Mouse (Mus musculus) limb, embryonic 14.5 days (tissue): Measurements from ENCODE around the gene Repin1. TPM values are rescaled to one million over a fixed set of nuclear protein-coding genes. Genes with fewer than 3 reads are reported as not detected.

Source experiments
- ATAC-seq: fragments of 200-750 bp; cut with Nextera tagmentation; 2 replicates; pipeline ENCODE4 v1.8.0; 2017; ENCODE audit warnings: low read depth, moderate number of reproducible peaks, moderate TSS enrichment; ENCODE audit not compliant: low FRiP score
- DNase-seq: peaks from one replicate; pipeline ENCODE4 v3.0.0-alpha.2; 2015; ENCODE audit warnings: low spot score
- H3K27ac ChIP-seq: fragments of 300-500 bp; sonication (generic); replicated peaks from 2 replicates; pipeline ENCODE4 v1.5.1; 2014; ENCODE audit warnings: low read depth, mild to moderate bottlenecking, low read length, moderate library complexity, mixed read lengths
- H3K27me3 ChIP-seq: fragments of 300-500 bp; sonication (generic); 2 replicates; pipeline ENCODE4 v1.6.1; 2014; ENCODE audit warnings: low read length, mixed read lengths; ENCODE audit not compliant: control insufficient read depth, insufficient read depth
- H3K36me3 ChIP-seq: fragments of 300-500 bp; sonication (generic); 2 replicates; pipeline ENCODE4 v1.6.1; 2014; ENCODE audit warnings: mild to moderate bottlenecking, low read length, moderate library complexity, mixed read lengths; ENCODE audit not compliant: control insufficient read depth, insufficient read depth
- H3K4me1 ChIP-seq: fragments of 300-500 bp; sonication (generic); 2 replicates; pipeline ENCODE4 v1.6.1; 2014; ENCODE audit warnings: antibody characterized with exemption, low read length, mixed read lengths; ENCODE audit not compliant: control insufficient read depth, insufficient read depth
- H3K4me2 ChIP-seq: fragments of 300-500 bp; sonication (generic); replicated peaks from 2 replicates; pipeline ENCODE4 v1.6.1; 2014; ENCODE audit warnings: low read depth, mild to moderate bottlenecking, low read length, moderate library complexity; ENCODE audit not compliant: severe bottlenecking
- H3K4me3 ChIP-seq: fragments of 300-500 bp; sonication (generic); replicated peaks from 2 replicates; pipeline ENCODE4 v1.5.1; 2014; ENCODE audit warnings: low read length
- H3K9ac ChIP-seq: fragments of 300-500 bp; sonication (generic); 2 replicates; pipeline ENCODE4 v1.6.1; 2014; ENCODE audit warnings: mild to moderate bottlenecking, low read depth, low read length, moderate library complexity; ENCODE audit not compliant: severe bottlenecking
- H3K9me3 ChIP-seq: fragments of 300-500 bp; sonication (generic); 2 replicates; pipeline ENCODE4 v1.6.1; 2016; ENCODE audit warnings: low read length; ENCODE audit not compliant: control insufficient read depth
- POLR2A ChIP-seq: fragments of 200-500 bp; IDR thresholded peaks from 2 replicates; pipeline ENCODE4 v1.8.0; 2012; ENCODE audit warnings: inconsistent platforms, mild to moderate bottlenecking, moderate library complexity, borderline replicate concordance; ENCODE audit not compliant: insufficient read depth, insufficient read length; ENCODE audit errors: extremely low read depth
- WGBS: fragments of 180-500 bp; shearing (Covaris S2); extraction: QIAGEN DNeasy Blood & Tissue Kit; methylation state at CpG from one replicate; pipeline ENCODE4 v1.1.7; 2014; 5-methylcytosine and 5-hydroxymethylcytosine counted together
- polyA plus RNA-seq, 2 experiments: library from polyadenylated mRNA; depleted of rRNA in 1 of 2; stranded (reverse) in 1 of 2; unstranded in 1 of 2; fragments of >200 nt; fragmentation: Nextera tagmentation in 1 of 2; extraction: Ambion mirVana in 1 of 2; gene quantifications; 2 replicates each; pipeline versions ENCODE4 v1.2.1 to v1.2.3; 2012 to 2014

Repin1 gene
- polyA plus RNA-seq, 2 experiments: 23.3 to 35.2 TPM

DNA sequence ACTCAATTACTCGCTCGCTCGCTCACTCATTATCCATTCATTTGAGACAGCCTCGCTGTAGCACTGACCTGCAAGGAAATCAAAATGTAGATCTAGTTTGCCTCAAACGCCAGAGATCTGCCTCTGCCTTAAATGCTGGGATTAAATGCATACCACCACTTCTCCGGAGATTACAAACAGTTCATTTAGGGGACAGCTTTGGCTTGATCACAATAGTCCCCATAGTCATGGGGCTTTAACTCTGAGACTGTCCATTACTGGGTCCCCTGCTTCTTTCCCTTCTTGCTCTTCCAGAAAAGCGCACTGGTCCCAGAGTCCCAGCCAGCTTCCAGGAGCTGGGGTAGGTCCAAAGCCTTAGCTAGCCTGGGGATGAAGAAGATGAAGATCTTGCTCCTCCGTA, 32.8 kb downstream of the Repin1 start, which contains the start of gene AI854703:
AI854703 (plus strand) TSS at position 301 of the 400 bp plus-strand sequence.
- WGBS: 30% methylated on average over 8 of the region's 8 CpGs
- no peak for TF ChIP-seq POLR2A
- DNase-seq: no peak
- peak within 1 kb of the TSS; percentile 44 for H3K4me3 ChIP-seq
- H3K4me2 ChIP-seq: peak within 1 kb of the TSS; percentile 86
- H3K9ac ChIP-seq: peak within 1 kb of the TSS; percentile 52
- H3K4me1 ChIP-seq: no peaks in the 10 kb centered on the region
- ATAC-seq: no peak
- peaks cover 30% of the 10 kb centered on the region for H3K27me3 ChIP-seq
- H3K27ac ChIP-seq: no peak within 1 kb of the TSS
- H3K36me3 ChIP-seq: no peaks in the 10 kb centered on the region
- H3K9me3 ChIP-seq: no peaks in the 10 kb centered on the region

DNA sequence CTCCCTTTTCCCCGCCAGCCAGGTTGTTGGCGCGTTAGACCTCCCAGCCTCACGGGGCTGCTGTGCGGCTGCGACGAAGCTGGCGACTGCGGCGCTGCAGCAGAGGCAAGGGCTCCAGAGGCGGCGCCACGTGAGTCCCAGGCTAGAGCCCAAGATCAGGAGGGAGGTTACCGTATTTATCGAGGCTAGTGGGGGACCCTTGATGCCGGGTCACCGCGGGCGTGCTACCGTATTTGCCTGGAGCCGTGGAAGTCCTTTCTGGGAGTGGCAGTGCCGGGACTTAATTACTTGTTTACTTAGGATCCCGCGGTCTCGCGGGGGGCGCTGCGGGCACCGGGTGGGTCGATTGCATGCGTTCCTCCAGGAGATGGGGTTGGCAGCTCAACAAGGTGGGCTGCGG, 33.3 kb downstream of the Repin1 start:
- DNase-seq: no peak
- Histone ChIP-seq H3K4me1 (no peaks in the 10 kb centered on the region), H3K27ac (no peak overlapping the region), H3K36me3 (no peaks in the 10 kb centered on the region), H3K9ac (peak overlapping the region; percentile 52), H3K9me3 (no peaks in the 10 kb centered on the region), H3K4me2 (peak overlapping the region; percentile 86), H3K27me3 (peaks cover 30% of the 10 kb centered on the region), H3K4me3 (peak overlapping the region; percentile 44)
- under 1% methylated on average over 26 of the region's 32 CpGs for WGBS
- ATAC-seq: peak; percentile 38
- no peak for TF ChIP-seq POLR2A

DNA sequence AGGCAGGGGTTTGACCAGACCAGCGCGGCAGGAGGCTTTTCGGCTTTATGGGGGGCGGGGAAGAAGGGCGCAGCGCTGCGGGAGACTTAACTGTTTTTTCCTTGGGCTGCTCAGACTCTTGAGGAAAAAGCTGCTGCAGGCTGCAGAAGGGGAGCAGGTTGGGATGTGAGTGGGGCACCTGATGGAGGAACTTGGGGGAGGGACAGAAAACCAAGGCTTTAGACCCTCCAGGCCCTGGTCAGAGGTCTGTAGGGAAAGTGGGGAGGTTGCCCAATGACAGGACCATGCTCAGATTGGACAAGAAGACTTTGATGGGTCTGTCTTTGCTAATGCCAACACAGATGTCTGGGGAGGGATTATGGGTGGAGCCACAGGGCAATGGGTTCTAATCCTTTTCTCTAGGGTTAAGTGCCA, 33.8 kb downstream of the Repin1 start:
- H3K36me3 ChIP-seq: no peaks in the 10 kb centered on the region
- peak overlapping the region; percentile 52 for H3K9ac ChIP-seq
- ATAC-seq (no peak), DNase-seq (no peak)
- no peaks in the 10 kb centered on the region for H3K4me1 ChIP-seq
- no peak overlapping the region for H3K27ac ChIP-seq
- H3K4me2 ChIP-seq: peak overlapping the region; percentile 86
- H3K4me3 ChIP-seq: peak overlapping the region; percentile 44
- no peaks in the 10 kb centered on the region for H3K9me3 ChIP-seq
- H3K27me3 ChIP-seq: peaks cover 30% of the 10 kb centered on the region
- no peak for TF ChIP-seq POLR2A
- WGBS: 3% methylated on average over 7 of the region's 7 CpGs

DNA sequence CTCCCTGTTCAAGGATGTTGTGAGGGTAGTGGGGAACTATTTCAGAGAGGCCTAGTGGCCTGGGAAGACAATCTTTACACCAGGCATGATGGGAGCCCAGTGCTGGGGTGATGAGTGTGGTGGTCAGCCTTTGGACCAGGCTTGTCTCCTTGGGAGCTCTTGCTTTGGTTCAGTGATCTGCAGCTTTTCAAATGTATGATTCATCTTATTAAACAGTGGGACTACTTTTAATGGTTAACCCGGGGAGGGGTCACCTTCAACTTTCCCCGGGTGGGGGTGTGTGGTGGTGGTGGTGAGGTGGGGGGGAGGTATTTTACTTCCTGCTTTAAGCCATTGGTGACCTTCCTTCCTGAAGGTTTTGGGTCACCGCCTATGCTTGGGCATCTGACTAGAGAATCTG, 34.7 kb downstream of the Repin1 start:
- H3K4me1 ChIP-seq: no peaks in the 10 kb centered on the region
- DNase-seq (no peak), ATAC-seq (no peak)
- no peak overlapping the region for H3K4me2 ChIP-seq
- H3K36me3 ChIP-seq: no peaks in the 10 kb centered on the region
- no peak overlapping the region for H3K27ac ChIP-seq
- WGBS: 85% methylated on average over 3 of the region's 3 CpGs
- peaks cover 30% of the 10 kb centered on the region for H3K27me3 ChIP-seq
- H3K9me3 ChIP-seq: no peaks in the 10 kb centered on the region
- H3K4me3 ChIP-seq: no peak overlapping the region
- no peak for TF ChIP-seq POLR2A
- H3K9ac ChIP-seq: no peak overlapping the region

DNA sequence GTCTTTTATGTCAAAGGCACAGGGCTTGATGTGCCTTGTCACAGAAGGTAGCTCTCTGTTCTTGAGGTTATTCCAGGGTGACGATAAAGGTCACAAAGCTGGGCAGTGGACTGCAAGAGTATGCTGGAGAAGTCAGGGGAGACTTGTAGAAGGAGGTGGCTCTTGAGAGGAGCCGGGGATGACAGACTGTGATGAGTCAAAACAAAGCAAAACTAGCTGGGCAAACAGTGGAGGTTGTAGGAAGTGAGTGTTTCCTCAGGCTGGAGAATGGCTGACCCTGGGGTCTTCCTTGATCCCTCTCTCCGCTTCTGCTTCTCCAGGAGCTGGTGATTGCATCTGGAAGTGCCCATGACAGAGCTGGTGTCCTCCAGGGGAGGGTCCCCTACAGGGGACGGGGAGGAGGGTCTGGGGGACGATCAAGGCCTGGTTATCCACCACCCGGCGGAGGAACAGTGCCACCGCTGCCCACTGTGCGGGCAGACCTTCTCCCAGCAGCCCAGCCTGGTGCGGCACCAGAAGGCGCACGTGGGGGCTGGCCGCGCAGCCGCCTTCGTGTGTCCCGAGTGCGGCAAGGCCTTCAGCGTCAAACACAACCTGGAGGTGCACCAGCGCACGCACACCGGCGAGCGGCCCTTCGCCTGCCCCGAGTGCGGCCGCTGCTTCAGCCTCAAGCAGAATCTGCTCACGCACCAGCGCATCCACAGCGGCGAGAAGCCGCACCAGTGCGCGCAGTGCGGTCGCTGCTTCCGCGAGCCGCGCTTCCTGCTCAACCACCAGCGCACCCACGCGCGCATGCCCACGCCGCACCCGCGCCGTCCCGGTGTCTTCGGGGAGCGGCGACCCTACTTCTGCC, 35.4 kb downstream of the Repin1 start:
- H3K36me3 ChIP-seq: no peaks in the 10 kb centered on the region
- peaks cover 30% of the 10 kb centered on the region for H3K27me3 ChIP-seq
- TF ChIP-seq POLR2A: no peak
- no peak overlapping the region for H3K27ac ChIP-seq
- peak overlapping the region; percentile 43 for H3K4me3 ChIP-seq
- no peak for DNase-seq
- no peaks in the 10 kb centered on the region for H3K9me3 ChIP-seq
- no peaks in the 10 kb centered on the region for H3K4me1 ChIP-seq
- peak overlapping the region; percentile 79 for H3K4me2 ChIP-seq
- H3K9ac ChIP-seq: peak overlapping the region; percentile 50
- ATAC-seq: peak; percentile 23; the same call in 1 of the 2 replicates
- WGBS: 12% methylated on average over 35 of the region's 54 CpGs
